Mouse (Mus musculus): Measurements from ENCODE around the gene Gm13871. TPM values are rescaled to one million over a fixed set of nuclear protein-coding genes. Genes with fewer than 3 reads are reported as not detected.
"Not testable (repeated sequence)": the region's sequence is repeated elsewhere in the genome, so short reads cannot be mapped to it uniquely, and the experiment has no call there.

Gm13871 gene
- not detected in 2 replicates for total RNA-seq (2021)
- long read RNA-seq, result 0 reads

GRCm38 (mm10) chr4:73905853-73906252 lies at the start of gene Gm13871:
Gene Gm13871 (minus strand): TSS chr4:73905953.
- not testable (repeated sequence) for DNase-seq

- no peak for DNase-seq
These were observed 44.7 kb upstream of the Gm13871 start, which contains the start of gene 2310002L09Rik for GRCm38 (mm10) chr4:73950375-73950896. Gene 2310002L09Rik (minus strand): TSS chr4:73950846.

- not testable (repeated sequence) for DNase-seq
These were observed 14.9 kb upstream of the Gm13871 start, which contains the start of gene Gm11756 for GRCm38 (mm10) chr4:73920660-73921059. Gene Gm11756 (minus strand): TSS chr4:73920760.

- not testable (repeated sequence) for DNase-seq
These were observed 14.7 kb downstream of the Gm13871 start, which contains the start of gene Gm11757 for GRCm38 (mm10) chr4:73891012-73891411. Gene Gm11757 (minus strand): TSS chr4:73891112.

- DNase-seq, result not testable (repeated sequence)
These were observed 29.6 kb downstream of the Gm13871 start, which contains the start of gene Gm11758 for GRCm38 (mm10) chr4:73876166-73876565. Gene Gm11758 (minus strand): TSS chr4:73876266.

Other genes starting within 250 kb of the Gm13871 start
- gene Gm11239, start 237.6 kb downstream of the Gm13871 start, total RNA-seq (2021), result not detected in 2 replicates
- not detected in 2 replicates for gene Gm428, start 222.4 kb downstream of the Gm13871 start, total RNA-seq (2021)
- not detected in 2 replicates for gene Rasef, start 115.0 kb downstream of the Gm13871 start, total RNA-seq (2021)
- gene Gm11758, start 29.7 kb downstream of the Gm13871 start, total RNA-seq (2021), result not detected in 2 replicates
- gene Gm11757, start 14.8 kb downstream of the Gm13871 start, total RNA-seq (2021), result not detected in 2 replicates
- not detected in 2 replicates for gene Gm11756, start 14.8 kb upstream of the Gm13871 start, total RNA-seq (2021)
- gene 2310002L09Rik, start 44.9 kb upstream of the Gm13871 start, total RNA-seq (2021), result not detected in 2 replicates
- gene Frmd3, start 107.5 kb upstream of the Gm13871 start, total RNA-seq (2021), result 0.36 TPM in 1 of 2 replicates, not detected in the other

All from adrenal gland, postnatal 25 days (tissue).